In the genomic region with DNA sequence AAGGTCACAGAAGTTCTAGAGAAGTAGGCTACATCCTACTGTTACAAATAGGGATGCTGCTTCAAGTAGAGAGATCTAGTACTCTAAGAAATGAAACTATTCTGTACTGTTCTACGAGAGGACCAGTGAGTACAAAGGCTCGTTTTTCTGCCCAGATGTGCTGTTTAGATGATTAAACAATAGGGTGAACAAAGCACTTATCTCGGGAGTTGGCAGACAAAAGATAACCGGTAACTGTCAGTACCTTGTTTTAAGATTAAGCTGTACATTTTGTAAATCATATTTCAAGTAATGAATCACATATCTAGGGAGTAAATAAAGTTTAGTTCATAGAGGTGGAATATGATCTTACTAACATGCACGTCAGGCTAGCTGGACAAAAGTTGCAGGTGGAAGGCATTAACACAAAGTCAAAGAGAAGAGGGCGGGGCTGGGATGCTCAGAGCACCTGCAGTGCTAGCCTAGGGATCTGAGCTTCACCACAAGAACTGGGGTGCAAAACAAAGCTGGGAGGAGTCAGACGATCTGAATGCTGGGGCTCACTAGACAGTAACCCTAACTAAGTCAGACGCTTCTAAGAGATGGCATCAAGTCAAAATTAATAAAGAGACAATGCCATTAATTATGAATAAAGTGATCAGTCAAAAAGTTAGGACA, we compare ENCODE assay signal across 20 mouse cellular contexts.
DNase-seq lines count a peak whose midpoint lies in the region; ATAC-seq and TF ChIP-seq lines count a peak whose summit lies in the region.
"Had no signal": no experiment of that assay in that cellular context is flagged by ENCODE, and none has a peak within 500 bp of the region (broad histone marks: within the 10 kb centered on the region; RNA-seq: fewer than 3 reads in every experiment).

No protein-coding gene starts in this region.

- H3K9me3 ChIP-seq in heart, embryonic 16.5 days (replicated peaks; ENCODE audit: control insufficient read depth, low read length) = no peaks in the 10 kb centered on the region
- H3K9me3 ChIP-seq in heart, embryonic 12.5 days (replicated peaks) = no peaks in the 10 kb centered on the region
- no peaks in the 10 kb centered on the region for H3K9me3 ChIP-seq in ES-E14 (ENCODE audit: control insufficient read depth, insufficient read depth, low read depth, low read length)
- H3K9me3 ChIP-seq: embryonic facial prominence, embryonic 10.5 days; G1E; hindbrain, embryonic 12.5 days; megakaryocyte, embryonic 14.5 days had no signal

- no peaks in the 10 kb centered on the region for H3K36me3 ChIP-seq in heart, embryonic 16.5 days (ENCODE audit: control insufficient read depth, insufficient read depth)
- H3K36me3 ChIP-seq in heart, embryonic 12.5 days = peaks cover 3% of the 10 kb centered on the region; the same call in 1 of the 2 replicates
- no peaks in the 10 kb centered on the region for H3K36me3 ChIP-seq in ES-E14 (ENCODE audit: control insufficient read depth, insufficient read depth, low read length, poor library complexity, severe bottlenecking)

- ATAC-seq in heart, embryonic 16.5 days (replicated peaks; ENCODE audit: extremely low read depth, insufficient read depth, low FRiP score) = peak; percentile 30; the same call in 1 of the 2 replicates
- no peak for ATAC-seq in heart, embryonic 12.5 days (ENCODE audit: insufficient number of reproducible peaks, low FRiP score)
- ATAC-seq: inflammation-experienced regulatory T-cells, adult 6 months had no signal

- WGBS in heart, embryonic 16.5 days = 69% methylated on average over 8 of the region's 8 CpGs
- 71% methylated on average over 8 of the region's 8 CpGs for WGBS in heart, embryonic 12.5 days

- H3K4me3 ChIP-seq in heart, embryonic 16.5 days (ENCODE audit: low read length) = no peak overlapping the region
- no peak overlapping the region for H3K4me3 ChIP-seq in heart, embryonic 12.5 days
- H3K4me3 ChIP-seq in ES-E14 (ENCODE audit: insufficient read depth in 1 of 2, low read depth in 1 of 2, low read length in 2 of 2, poor library complexity in 1 of 2, severe bottlenecking in 1 of 2) = no peak overlapping the region
- H3K4me3 ChIP-seq: embryonic facial prominence, embryonic 10.5 days; gastrocnemius, adult 2 months; hindbrain, embryonic 12.5 days; megakaryocyte, embryonic 14.5 days had no signal

- peak; percentile 8 for DNase-seq in ES-E14 (ENCODE audit: low read depth, low spot score)
- peak; percentile 70 to 84 for DNase-seq in thymus, adult 18-20 months
- DNase-seq in thymus, postnatal 4 days = peak; percentile 79
- DNase-seq in urinary bladder, postnatal 25 days (ENCODE audit: low spot score) = no peak
- DNase-seq in urinary bladder, postnatal 36 days (ENCODE audit: low spot score in 2 of 2) = no peak
- DNase-seq: B cell, adult 2 months; cerebellum, adult 18-20 months; gastrocnemius, adult 2 months; heart, adult 18-20 months; kidney, adult 2 months; kidney, postnatal 25 days; lung, adult 18-20 months; lung, postnatal 14 days had no signal

- H3K9ac ChIP-seq in heart, embryonic 16.5 days (ENCODE audit: low read length) = no peak overlapping the region
- no peak overlapping the region for H3K9ac ChIP-seq in heart, embryonic 12.5 days
- H3K9ac ChIP-seq in ES-E14 (ENCODE audit: insufficient read depth, low read depth, low read length, poor library complexity, severe bottlenecking) = no peak overlapping the region
- H3K9ac ChIP-seq: hindbrain, embryonic 12.5 days had no signal

- no peaks in the 10 kb centered on the region for H3K27me3 ChIP-seq in heart, embryonic 16.5 days (ENCODE audit: control insufficient read depth, insufficient read depth, low read length)
- H3K27me3 ChIP-seq in heart, embryonic 12.5 days (replicated peaks) = no peaks in the 10 kb centered on the region
- H3K27me3 ChIP-seq: hindbrain, embryonic 12.5 days; megakaryocyte, embryonic 14.5 days had no signal

- H3K4me2 ChIP-seq in heart, embryonic 16.5 days (ENCODE audit: low read depth, low read length) = no peak overlapping the region
- H3K4me2 ChIP-seq in heart, embryonic 12.5 days = no peak overlapping the region
- H3K4me2 ChIP-seq: hindbrain, embryonic 12.5 days had no signal

- in situ Hi-C loops in ES-E14 (cut with MboI; ENCODE audit: low sequenced_read_pairs in 2 of 2, unreplicated experiment in 2 of 2) = no loop called here

- no peak overlapping the region for H3K27ac ChIP-seq in heart, embryonic 16.5 days (ENCODE audit: low read length)
- H3K27ac ChIP-seq in heart, embryonic 12.5 days (ENCODE audit: poor library complexity, severe bottlenecking) = no peak overlapping the region
- H3K27ac ChIP-seq in ES-E14 (ENCODE audit: insufficient read depth, low read depth, low read length, poor library complexity, severe bottlenecking) = no peak overlapping the region
- H3K27ac ChIP-seq: embryonic facial prominence, embryonic 10.5 days; gastrocnemius, adult 2 months; hindbrain, embryonic 12.5 days had no signal

- H3K4me1 ChIP-seq in heart, embryonic 16.5 days (ENCODE audit: control insufficient read depth, insufficient read depth, low read length) = peaks cover 13% of the 10 kb centered on the region
- H3K4me1 ChIP-seq in heart, embryonic 12.5 days (replicated peaks) = peaks cover 12% of the 10 kb centered on the region
- peaks cover 0 to 1% of the 10 kb centered on the region in 2 experiments; a peak in 1 of 4 replicates for H3K4me1 ChIP-seq in ES-E14 (ENCODE audit: control insufficient read depth in 2 of 2, insufficient read depth in 2 of 2, low read length in 2 of 2, poor library complexity in 1 of 2)
- H3K4me1 ChIP-seq: embryonic facial prominence, embryonic 10.5 days; hindbrain, embryonic 12.5 days had no signal

TF ChIP-seq in ES-E14, 5 proteins besides CTCF, POLR2A, EP300 and RAD21:
- TF ChIP-seq ZNF384 (IDR thresholded peaks at IDR 0.05; ENCODE audit: low read depth, low read length) (no peak), MAFK (IDR thresholded peaks at IDR 0.05; ENCODE audit: insufficient read depth, low read depth, low read length) (no peak)
TF ChIP-seq in ES-E14: peak in this region for 0.

Comparison
In these comparisons a context has a peak if more than half of its experiments do, and no peak if none do; other contexts are left out.
1. DNase-seq: peak in ES-E14 (single experiment), thymus, adult 18-20 months (2 of 2) and thymus, postnatal 4 days (single experiment); none in urinary bladder, postnatal 25 days (single experiment) and urinary bladder, postnatal 36 days (0 of 2).